Mouse (Mus musculus): ENCODE results near the gene Rspo3. TPM values are rescaled to one million over a fixed set of nuclear protein-coding genes. Genes with fewer than 3 reads are reported as not detected.

Gene Rspo3
- polyA plus RNA-seq, 1 experiment from 2014 or later: 0.51 TPM

- H3K27me3 ChIP-seq (replicated peaks; ENCODE audit: insufficient read depth, low read length): no peaks in the 10 kb centered on the region
- no peak for DNase-seq (ENCODE audit: low spot score)
- H3K4me1 ChIP-seq (ENCODE audit: insufficient read depth, low read depth, low read length): no peaks in the 10 kb centered on the region
- H3K36me3 ChIP-seq (ENCODE audit: insufficient read depth, low read length): no peaks in the 10 kb centered on the region
- 38% methylated on average over 8 of the region's 8 CpGs for WGBS
- TF ChIP-seq CTCF (IDR thresholded peaks at IDR 0.05): no peak
- no peak for TF ChIP-seq EP300 (IDR thresholded peaks at IDR 0.05)
- no peaks in the 10 kb centered on the region for H3K9me3 ChIP-seq (ENCODE audit: low read length)
- ATAC-seq: no peak
- 0 out of 2 replicates have a peak overlapping the region, but pooled peaks have one; percentile 8 for H3K4me2 ChIP-seq (replicated peaks; ENCODE audit: low read depth, low read length)
- H3K27ac ChIP-seq (ENCODE audit: low read length): no peak overlapping the region
- H3K4me3 ChIP-seq (ENCODE audit: low read depth, low read length): no peak overlapping the region
- H3K9ac ChIP-seq (replicated peaks; ENCODE audit: low read depth): no peak overlapping the region
Observed at GRCm38 (mm10) chr10:29402656-29403268, 132.9 kb downstream of the Rspo3 start.

Other genes with a start within 250 kb of the Rspo3 start
- gene Echdc1, start 222.7 kb downstream of the Rspo3 start, polyA plus RNA-seq (2015; fragmentation: Nextera tagmentation; extraction: Ambion mirVana): 14.7 and 15.1 TPM in 2 replicates
- gene Rnf146, start 173.4 kb downstream of the Rspo3 start, polyA plus RNA-seq (2015; fragmentation: Nextera tagmentation; extraction: Ambion mirVana): 43.0 and 44.8 TPM in 2 replicates